Mouse (Mus musculus): Measurements from ENCODE around the gene Sorcs3.

DNA sequence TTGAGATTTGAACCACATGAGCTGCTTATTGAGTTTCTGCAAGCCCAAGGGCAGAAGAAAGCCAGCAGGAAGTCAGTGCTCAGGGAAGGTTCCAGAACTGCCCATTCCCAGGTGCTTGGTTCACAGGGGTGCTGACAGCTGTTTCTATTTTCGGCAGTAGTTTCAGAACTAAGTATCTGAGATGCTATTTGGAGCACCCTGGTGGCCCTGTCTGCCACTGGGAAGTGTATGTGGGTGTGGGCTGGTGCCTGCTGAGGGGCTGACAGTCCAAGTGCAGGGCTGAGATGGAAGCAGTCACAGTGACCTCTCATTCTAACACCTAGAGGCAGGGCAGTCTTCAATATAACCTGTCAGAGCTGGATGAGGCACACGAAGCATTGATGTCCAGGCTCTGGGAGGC, 127.3 kb downstream of the Sorcs3 start:
- TF ChIP-seq SIN3A (IDR thresholded peaks at IDR 0.05; ENCODE audit: low read length) (no peak), CTCF (IDR thresholded peaks at IDR 0.05 in 2 of 3, conservative IDR thresholded peaks at IDR 0.05 in 1 of 3; ENCODE audit: control insufficient read depth in 1 of 3, insufficient read depth in 1 of 3, low read depth in 2 of 3, low read length in 3 of 3, poor library complexity in 1 of 3, severe bottlenecking in 1 of 3) (no peak), MAFK (IDR thresholded peaks at IDR 0.05; ENCODE audit: borderline replicate concordance, low read depth, low read length) (no peak), POLR2A (IDR thresholded peaks at IDR 0.05; ENCODE audit: control insufficient read depth in 1 of 2, insufficient read depth in 1 of 2, low read depth in 1 of 2, low read length in 2 of 2, poor library complexity in 1 of 2) (no peak), TAL1 (IDR thresholded peaks at IDR 0.05; ENCODE audit: low read length) (no peak), RAD21 (IDR thresholded peaks at IDR 0.05; ENCODE audit: low read depth, low read length) (no peak), SMC3 (IDR thresholded peaks at IDR 0.05; ENCODE audit: low read depth, low read length) (no peak), USF1 (IDR thresholded peaks at IDR 0.05; ENCODE audit: low read depth, low read length) (no peak), POLR2AphosphoS2 (IDR thresholded peaks at IDR 0.05; ENCODE audit: low read length) (no peak), MXI1 (IDR thresholded peaks at IDR 0.05; ENCODE audit: low read depth, low read length) (no peak), EP300 (IDR thresholded peaks at IDR 0.05; ENCODE audit: low read depth in 1 of 2, low read length in 2 of 2) (no peak), GABPA (IDR thresholded peaks at IDR 0.05; ENCODE audit: low read depth, low read length) (no peak), MYC (IDR thresholded peaks at IDR 0.05; ENCODE audit: low read depth, low read length) (no peak), GATA1 (IDR thresholded peaks at IDR 0.05; ENCODE audit: low read depth, low read length) (no peak)
